21 mouse cellular contexts compared by ENCODE assay signal in genomic region chr13:17702311-17702710, GRCm38 (mm10). TPM values are rescaled to one million over a fixed set of nuclear protein-coding genes. Genes with fewer than 3 reads are reported as not detected.
DNase-seq lines count a peak whose midpoint lies in the region; ATAC-seq and TF ChIP-seq lines count a peak whose summit lies in the region.
"Had no signal": no experiment of that assay in that cellular context is flagged by ENCODE, and none has a peak within 500 bp of the region (broad histone marks: within the 10 kb centered on the region; RNA-seq: fewer than 3 reads in every experiment).

No protein-coding gene starts in this region.

- H3K36me3 ChIP-seq in kidney, adult 2 months (ENCODE audit: control insufficient read depth, insufficient read depth, low read length): no peaks in the 10 kb centered on the region; the same call in 1 of the 2 replicates
- H3K36me3 ChIP-seq in kidney, embryonic 16.5 days (ENCODE audit: insufficient read depth, low read length): no peaks in the 10 kb centered on the region
- H3K36me3 ChIP-seq in liver, adult 2 months (ENCODE audit: control insufficient read depth, insufficient read depth, low read length): no peaks in the 10 kb centered on the region

- H3K4me1 ChIP-seq in kidney, adult 2 months (ENCODE audit: control insufficient read depth, insufficient read depth, low read length): peaks cover 13% of the 10 kb centered on the region; the same call in 1 of the 2 replicates
- no peaks in the 10 kb centered on the region for H3K4me1 ChIP-seq in kidney, embryonic 16.5 days (ENCODE audit: insufficient read depth, low read length)
- H3K4me1 ChIP-seq in liver, adult 2 months (ENCODE audit: control insufficient read depth, insufficient read depth, low read length): peaks cover 5% of the 10 kb centered on the region

- no peak overlapping the region for H3K9ac ChIP-seq in kidney, embryonic 16.5 days (replicated peaks; ENCODE audit: low read length)
- no peak overlapping the region for H3K9ac ChIP-seq in liver, adult 2 months (ENCODE audit: low read depth, low read length)

- no peak overlapping the region for H3K4me3 ChIP-seq in kidney, adult 2 months (ENCODE audit: insufficient read depth, low read depth, low read length)
- H3K4me3 ChIP-seq in kidney, embryonic 16.5 days (ENCODE audit: low read length): no peak overlapping the region
- H3K4me3 ChIP-seq in liver, adult 2 months (ENCODE audit: insufficient read depth, low read depth, low read length): no peak overlapping the region

- DNase-seq in kidney, adult 2 months: peak; percentile 44
- peak; percentile 55 for DNase-seq in kidney, adult 9 months
- no peak for DNase-seq in kidney, postnatal 36 days
- DNase-seq in liver, adult 2 months (ENCODE audit: extremely low read depth, low read depth, low spot score): peak; percentile 57
- DNase-seq in liver: no peak
- DNase-seq: adrenal gland, adult 2 months; adrenal gland, adult 8-10 months; adrenal gland, postnatal 10 days; adrenal gland, postnatal 14 days; adrenal gland, postnatal 25 days; adrenal gland, postnatal 36 days; B cell, adult 2 months; cerebellum, adult 11 months; cerebellum, adult 11-12 months; cerebellum, adult 18-20 months had no signal

- H3K4me2 ChIP-seq in kidney, embryonic 16.5 days (replicated peaks; ENCODE audit: low read depth, low read length): no peak overlapping the region

- TF ChIP-seq CTCF in kidney, adult 2 months (conservative IDR thresholded peaks at IDR 0.05; ENCODE audit: insufficient read depth, insufficient read length, low read depth, low read length): no peak
- TF ChIP-seq CTCF in liver, adult 2 months (IDR thresholded peaks at IDR 0.05; ENCODE audit: low read depth, low read length): no peak

- H3K27ac ChIP-seq in kidney, adult 2 months (ENCODE audit: insufficient read depth, low read depth, low read length): no peak overlapping the region
- no peak overlapping the region for H3K27ac ChIP-seq in kidney, embryonic 16.5 days (ENCODE audit: low read length)
- no peak overlapping the region for H3K27ac ChIP-seq in liver, adult 2 months (replicated peaks; ENCODE audit: insufficient read depth, low read depth, low read length)

- H3K27me3 ChIP-seq in kidney, adult 2 months (replicated peaks; ENCODE audit: control insufficient read depth, insufficient read depth, low read length): no peaks in the 10 kb centered on the region
- H3K27me3 ChIP-seq in kidney, embryonic 16.5 days (ENCODE audit: insufficient read depth, low read length): no peaks in the 10 kb centered on the region
- H3K27me3 ChIP-seq in liver, adult 2 months (ENCODE audit: control insufficient read depth, insufficient read depth, low read length): no peaks in the 10 kb centered on the region
- H3K27me3 ChIP-seq: CH12.LX, Patski had no signal

- no peak for TF ChIP-seq POLR2A in kidney, adult 2 months (IDR thresholded peaks at IDR 0.05; ENCODE audit: low read depth, low read length)
- no peak for TF ChIP-seq POLR2A in liver, adult 2 months (IDR thresholded peaks at IDR 0.05; ENCODE audit: extremely low read depth, insufficient read depth, low read length)

- H3K9me3 ChIP-seq in kidney, embryonic 16.5 days (ENCODE audit: low read length): no peaks in the 10 kb centered on the region
- H3K9me3 ChIP-seq: G1E had no signal

- ATAC-seq in kidney, embryonic 16.5 days (ENCODE audit: low FRiP score, low TSS enrichment): no peak
- ATAC-seq: activated CD4-positive, CD25-positive, alpha-beta regulatory T cell, adult 4 months; CD4-positive, CD25-positive, alpha-beta regulatory T cell, adult 4 months; Patski had no signal

- peaks cover 3% of the 10 kb centered on the region; the same call in 1 of the 2 replicates for H3K79me2 ChIP-seq in liver, adult 2 months (ENCODE audit: control insufficient read depth, insufficient read depth, low read length)

RNA-seq across cellular contexts. Expression of gene Sugct, which starts 7.0 kb away (rescaled TPM):
- 29.4 and 35.5 TPM in 2 replicates for polyA plus RNA-seq in kidney, adult 2 months (2012; rRNA removed)
- 16.0 and 17.5 TPM in 2 replicates for polyA plus RNA-seq in kidney, embryonic 16.5 days (2015; fragmentation: Nextera tagmentation; extraction: Ambion mirVana)
- total RNA-seq in liver, adult 2 months (2014; rRNA removed): 22.8 and 25.4 TPM in 2 replicates
- polyA plus RNA-seq in liver, adult 2 months (2012; rRNA removed): 10.9 and 12.7 TPM in 2 replicates

RNA-seq across cellular contexts. Expression of gene Mplkip, which starts 7.3 kb away (rescaled TPM):
- 4.9 and 6.0 TPM in 2 replicates for polyA plus RNA-seq in kidney, adult 2 months (2012; rRNA removed)
- 39.5 and 48.4 TPM in 2 replicates for polyA plus RNA-seq in kidney, embryonic 16.5 days (2015; fragmentation: Nextera tagmentation; extraction: Ambion mirVana)
- total RNA-seq in liver, adult 2 months (2014; rRNA removed): 8.4 and 10.5 TPM in 2 replicates
- polyA plus RNA-seq in liver, adult 2 months (2012; rRNA removed): 4.8 and 6.0 TPM in 2 replicates

Comparison
In these comparisons a context has a peak if more than half of its experiments do, and no peak if none do; other contexts are left out.
1. DNase-seq: peak in kidney, adult 2 months (single experiment), kidney, adult 9 months (single experiment) and liver, adult 2 months (single experiment); none in kidney, postnatal 36 days (0 of 2) and liver (single experiment).